Mouse (Mus musculus): ENCODE data around the gene Fgfr2. TPM values are rescaled to one million over a fixed set of nuclear protein-coding genes. Genes with fewer than 3 reads are reported as not detected.

Fgfr2 gene
- total and polyA plus RNA-seq, 2 experiments from 2014 or later = 17.1 to 47.6 TPM

DNA sequence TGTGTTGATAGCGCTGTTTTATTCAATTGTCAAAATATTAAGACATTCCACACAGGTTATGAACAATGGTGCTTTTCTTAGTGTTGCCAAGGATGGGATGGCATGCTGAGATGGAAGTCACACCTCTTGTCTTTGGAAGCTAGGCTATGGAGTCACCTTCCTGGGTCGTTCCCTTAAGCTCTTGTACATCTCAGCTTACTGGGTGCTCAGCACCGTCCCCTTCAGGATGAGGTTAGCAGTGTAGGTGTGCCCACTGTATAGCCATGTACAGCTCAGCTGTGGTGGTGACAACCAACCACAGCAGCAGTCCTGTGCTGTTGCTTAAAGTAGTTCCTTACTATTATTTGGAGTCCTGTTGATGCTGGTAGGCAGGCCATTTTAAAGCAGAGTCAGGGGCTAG lies 2140.3 kb downstream of the Fgfr2 start:
- Histone ChIP-seq H3K36me3 (ENCODE audit: insufficient read depth) (no peaks in the 10 kb centered on the region), H3K4me2 (ENCODE audit: low read depth) (no peak overlapping the region), H3K4me1 (ENCODE audit: insufficient read depth) (no peaks in the 10 kb centered on the region), H3K27me3 (ENCODE audit: insufficient read depth, low read length) (no peaks in the 10 kb centered on the region; the same call in 1 of the 2 replicates), H3K9ac (no peak overlapping the region), H3K27ac (ENCODE audit: low read depth, low read length) (no peak overlapping the region), H3K9me3 (ENCODE audit: low read length) (no peaks in the 10 kb centered on the region), H3K4me3 (ENCODE audit: low read depth, low read length) (no peak overlapping the region)
- no peak for DNase-seq
- TF ChIP-seq CTCF (IDR thresholded peaks at IDR 0.05; ENCODE audit: low read depth) = peak; percentile 25; the same call in 1 of the 2 replicates
- ATAC-seq = peak; percentile 51; the same call in 1 of the 2 replicates
- WGBS = 54% methylated on average over 3 of the region's 3 CpGs

GRCm38 (mm10) chr7:130982371-130982770 lies 2140.8 kb downstream of the Fgfr2 start:
- H3K27ac ChIP-seq (ENCODE audit: low read depth, low read length) = no peak overlapping the region
- ATAC-seq (no peak), DNase-seq (no peak)
- WGBS = 38% methylated on average over 4 of the region's 4 CpGs
- no peak overlapping the region for H3K4me2 ChIP-seq (ENCODE audit: low read depth)
- H3K4me3 ChIP-seq (ENCODE audit: low read depth, low read length) = no peak overlapping the region
- no peaks in the 10 kb centered on the region for H3K9me3 ChIP-seq (ENCODE audit: low read length)
- H3K9ac ChIP-seq = no peak overlapping the region
- TF ChIP-seq CTCF (IDR thresholded peaks at IDR 0.05; ENCODE audit: low read depth) = no peak
- no peaks in the 10 kb centered on the region for H3K4me1 ChIP-seq (ENCODE audit: insufficient read depth)
- no peaks in the 10 kb centered on the region for H3K36me3 ChIP-seq (ENCODE audit: insufficient read depth)
- H3K27me3 ChIP-seq (ENCODE audit: insufficient read depth, low read length) = no peaks in the 10 kb centered on the region; the same call in 1 of the 2 replicates

DNA sequence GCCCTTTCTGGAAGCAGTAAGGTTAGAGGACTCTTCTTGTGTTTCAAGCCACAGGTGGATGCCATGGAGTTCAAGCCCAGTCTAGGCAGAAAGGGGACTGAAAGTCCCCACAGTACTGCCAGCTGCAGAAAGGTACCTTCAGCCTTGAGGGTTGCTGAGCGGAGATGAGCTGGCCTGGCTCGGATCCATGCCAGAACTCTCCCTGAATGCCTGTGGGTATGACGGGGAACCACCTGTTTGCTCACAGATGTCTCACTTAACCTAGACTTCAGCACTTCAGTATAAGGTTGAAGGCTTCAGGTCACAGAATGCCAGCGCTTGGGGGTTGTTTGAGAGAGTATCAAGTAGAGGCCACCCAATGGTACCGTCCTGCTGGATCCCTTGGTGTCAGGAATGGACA lies 2143.0 kb downstream of the Fgfr2 start:
- Histone ChIP-seq H3K4me1 (ENCODE audit: insufficient read depth) (no peaks in the 10 kb centered on the region), H3K9me3 (ENCODE audit: low read length) (no peaks in the 10 kb centered on the region), H3K9ac (no peak overlapping the region), H3K36me3 (ENCODE audit: insufficient read depth) (no peaks in the 10 kb centered on the region), H3K4me3 (ENCODE audit: low read depth, low read length) (no peak overlapping the region), H3K27ac (ENCODE audit: low read depth, low read length) (no peak overlapping the region), H3K4me2 (ENCODE audit: low read depth) (no peak overlapping the region), H3K27me3 (ENCODE audit: insufficient read depth, low read length) (no peaks in the 10 kb centered on the region; the same call in 1 of the 2 replicates)
- no peak for TF ChIP-seq CTCF (IDR thresholded peaks at IDR 0.05; ENCODE audit: low read depth)
- WGBS = 86% methylated on average over 5 of the region's 5 CpGs
- ATAC-seq = no peak
- DNase-seq = no peak

DNA sequence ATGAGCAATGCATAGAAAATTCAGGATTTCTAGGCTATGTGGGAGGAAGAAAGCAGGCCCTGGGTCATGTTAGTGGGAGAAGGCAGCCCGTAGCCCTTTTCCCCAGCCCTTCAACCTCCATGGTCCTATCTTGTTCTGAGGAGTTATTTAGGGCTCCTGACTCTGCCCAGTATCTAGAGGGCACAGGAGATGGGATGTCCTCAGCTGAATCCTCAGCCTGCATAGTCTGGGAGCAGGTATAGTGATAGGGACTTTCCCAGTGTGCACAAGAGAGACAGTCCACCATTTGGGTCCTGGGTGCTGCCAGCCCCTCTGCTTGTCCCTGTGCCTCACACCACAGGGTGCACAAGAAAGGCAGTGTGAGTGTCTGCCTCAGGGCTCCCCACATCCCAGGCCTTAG lies 2144.6 kb downstream of the Fgfr2 start:
- H3K27me3 ChIP-seq (ENCODE audit: insufficient read depth, low read length) = no peaks in the 10 kb centered on the region; the same call in 1 of the 2 replicates
- H3K27ac ChIP-seq (ENCODE audit: low read depth, low read length) = no peak overlapping the region
- no peak for DNase-seq
- H3K36me3 ChIP-seq (ENCODE audit: insufficient read depth) = no peaks in the 10 kb centered on the region
- WGBS = 69% methylated on average over 1 of the region's 1 CpGs
- H3K4me3 ChIP-seq (ENCODE audit: low read depth, low read length) = no peak overlapping the region
- H3K4me1 ChIP-seq (ENCODE audit: insufficient read depth) = no peaks in the 10 kb centered on the region
- H3K4me2 ChIP-seq (ENCODE audit: low read depth) = no peak overlapping the region
- H3K9me3 ChIP-seq (ENCODE audit: low read length) = no peaks in the 10 kb centered on the region
- H3K9ac ChIP-seq = no peak overlapping the region
- no peak for ATAC-seq
- no peak for TF ChIP-seq CTCF (IDR thresholded peaks at IDR 0.05; ENCODE audit: low read depth)

GRCm38 (mm10) chr7:130977794-130978521 lies 2145.2 kb downstream of the Fgfr2 start:
- Histone ChIP-seq H3K27me3 (ENCODE audit: insufficient read depth, low read length) (no peaks in the 10 kb centered on the region; the same call in 1 of the 2 replicates), H3K36me3 (ENCODE audit: insufficient read depth) (no peaks in the 10 kb centered on the region), H3K4me3 (ENCODE audit: low read depth, low read length) (no peak overlapping the region), H3K9ac (no peak overlapping the region), H3K4me2 (ENCODE audit: low read depth) (no peak overlapping the region), H3K9me3 (ENCODE audit: low read length) (no peaks in the 10 kb centered on the region), H3K27ac (ENCODE audit: low read depth, low read length) (no peak overlapping the region), H3K4me1 (ENCODE audit: insufficient read depth) (no peaks in the 10 kb centered on the region)
- DNase-seq (peak; percentile 78), ATAC-seq (peak; percentile 71)
- 21% methylated on average over 5 of the region's 5 CpGs for WGBS
- TF ChIP-seq CTCF (IDR thresholded peaks at IDR 0.05; ENCODE audit: low read depth) = no peak

GRCm38 (mm10) chr7:130976305-130976935 lies 2146.7 kb downstream of the Fgfr2 start:
- H3K4me2 ChIP-seq (ENCODE audit: low read depth) = no peak overlapping the region
- no peak for TF ChIP-seq CTCF (IDR thresholded peaks at IDR 0.05; ENCODE audit: low read depth)
- H3K9ac ChIP-seq = no peak overlapping the region
- no peaks in the 10 kb centered on the region for H3K9me3 ChIP-seq (ENCODE audit: low read length)
- H3K27ac ChIP-seq (ENCODE audit: low read depth, low read length) = no peak overlapping the region
- peak; percentile 25; the same call in 1 of the 2 replicates for ATAC-seq
- no peak for DNase-seq
- no peaks in the 10 kb centered on the region for H3K36me3 ChIP-seq (ENCODE audit: insufficient read depth)
- H3K4me1 ChIP-seq (ENCODE audit: insufficient read depth) = no peaks in the 10 kb centered on the region
- H3K27me3 ChIP-seq (ENCODE audit: insufficient read depth, low read length) = no peaks in the 10 kb centered on the region; the same call in 1 of the 2 replicates
- 36% methylated on average over 13 of the region's 13 CpGs for WGBS
- no peak overlapping the region for H3K4me3 ChIP-seq (ENCODE audit: low read depth, low read length)

DNA sequence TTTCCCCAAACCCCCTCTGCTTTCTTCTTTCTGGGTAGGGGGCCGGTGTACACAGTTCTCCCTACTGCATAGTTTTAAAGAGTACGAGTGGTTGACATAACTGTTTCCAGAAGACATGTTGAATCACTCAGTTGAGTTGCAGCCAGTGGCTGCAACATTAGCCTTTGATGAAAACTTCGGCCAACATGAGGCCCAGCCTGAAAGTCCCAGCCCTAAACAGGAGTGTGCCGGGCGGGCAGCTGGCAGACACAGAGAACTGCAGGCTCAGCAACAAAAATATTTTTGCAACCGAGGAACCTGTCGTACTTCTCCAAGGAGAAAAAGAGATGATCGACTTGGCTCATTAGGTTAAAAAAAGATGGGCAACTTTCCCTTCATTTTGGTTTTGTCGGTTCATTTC lies 2150.4 kb downstream of the Fgfr2 start:
- TF ChIP-seq CTCF (IDR thresholded peaks at IDR 0.05; ENCODE audit: low read depth) = no peak
- Histone ChIP-seq H3K36me3 (ENCODE audit: insufficient read depth) (no peaks in the 10 kb centered on the region), H3K9me3 (ENCODE audit: low read length) (no peaks in the 10 kb centered on the region), H3K4me2 (ENCODE audit: low read depth) (no peak overlapping the region), H3K4me3 (ENCODE audit: low read depth, low read length) (no peak overlapping the region), H3K27ac (ENCODE audit: low read depth, low read length) (no peak overlapping the region), H3K27me3 (ENCODE audit: insufficient read depth, low read length) (no peaks in the 10 kb centered on the region), H3K9ac (no peak overlapping the region), H3K4me1 (ENCODE audit: insufficient read depth) (no peaks in the 10 kb centered on the region)
- ATAC-seq (no peak), DNase-seq (no peak)
- 87% methylated on average over 9 of the region's 9 CpGs for WGBS

Measured in forebrain, postnatal 0 days (tissue).